Mouse (Mus musculus): ENCODE measurements at regions not wholly inside any gene's neighbourhood (a gene's known extent, or its start where the extent isn't known, plus 50 kb on each side); places are given as distances from the start of the nearest gene placed in this dataset.

DNA sequence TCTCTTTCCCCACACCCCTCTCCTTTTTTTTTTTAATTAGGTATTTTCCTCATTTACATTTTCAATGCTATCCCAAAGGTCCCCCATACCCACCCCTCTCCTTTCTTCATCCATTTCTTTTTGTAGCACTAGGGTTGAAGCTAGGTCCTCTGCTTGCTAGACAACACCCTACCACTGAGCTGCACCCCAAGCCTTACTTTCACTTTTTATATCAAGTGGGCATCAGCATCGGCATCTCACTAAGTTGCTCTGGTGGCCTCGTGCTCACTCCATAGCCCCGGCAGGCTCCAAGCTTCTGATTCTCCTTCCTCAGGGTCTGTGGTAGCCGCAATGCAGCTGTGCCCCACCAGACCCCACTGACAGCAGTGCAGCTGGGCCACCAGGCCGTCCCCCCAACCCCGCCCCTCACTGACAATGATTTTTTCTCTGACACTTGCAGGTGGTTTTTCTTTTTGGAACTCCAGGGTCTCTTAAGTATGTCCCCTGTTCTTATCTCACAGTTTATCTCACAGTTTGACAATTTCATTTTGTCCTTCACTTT lies 77.5 kb downstream of the Nufip1 start:
- H3K27me3 ChIP-seq, result 0 out of 2 replicates have a peak, but pooled peaks cover 2% of the 10 kb centered on the region
- H3K9ac ChIP-seq, result no peak overlapping the region
- no peak overlapping the region for H3K4me2 ChIP-seq
- no peak overlapping the region for H3K4me3 ChIP-seq (replicated peaks)
- WGBS, result 87% methylated on average over 6 of the region's 6 CpGs
- H3K27ac ChIP-seq, result no peak overlapping the region
- H3K9me3 ChIP-seq (replicated peaks), result no peaks in the 10 kb centered on the region
- peaks cover 14% of the 10 kb centered on the region for H3K4me1 ChIP-seq
- no peak for ATAC-seq (replicated peaks; ENCODE audit: low FRiP score)
- no peaks in the 10 kb centered on the region for H3K36me3 ChIP-seq

DNA sequence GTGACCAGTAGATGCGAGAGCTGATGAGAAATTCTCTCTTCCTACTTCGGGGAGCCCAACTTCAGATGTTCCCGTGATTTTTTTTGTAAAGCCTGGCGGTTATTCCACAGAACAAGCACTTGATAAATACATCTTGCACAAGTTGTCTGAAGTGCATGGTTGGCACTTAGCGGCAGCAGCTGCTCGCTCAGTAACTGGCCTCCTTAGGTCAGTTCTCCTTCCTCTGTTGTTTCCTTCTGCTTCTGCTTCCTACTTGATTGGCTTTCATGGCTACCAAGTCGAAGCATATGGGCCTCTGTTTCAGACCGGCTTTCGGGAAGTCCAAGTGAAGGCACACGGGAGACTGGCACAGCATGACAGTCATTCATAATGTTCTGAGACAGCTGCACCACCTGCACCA lies 84.6 kb downstream of the Nufip1 start:
- Histone ChIP-seq H3K4me1 (0 out of 2 replicates have a peak, but pooled peaks cover 2% of the 10 kb centered on the region), H3K9ac (no peak overlapping the region), H3K4me3 (replicated peaks) (no peak overlapping the region), H3K4me2 (no peak overlapping the region), H3K27me3 (no peaks in the 10 kb centered on the region), H3K36me3 (no peaks in the 10 kb centered on the region), H3K9me3 (replicated peaks) (no peaks in the 10 kb centered on the region), H3K27ac (no peak overlapping the region)
- no peak for ATAC-seq (replicated peaks; ENCODE audit: low FRiP score)
- 84% methylated on average over 10 of the region's 10 CpGs for WGBS

DNA sequence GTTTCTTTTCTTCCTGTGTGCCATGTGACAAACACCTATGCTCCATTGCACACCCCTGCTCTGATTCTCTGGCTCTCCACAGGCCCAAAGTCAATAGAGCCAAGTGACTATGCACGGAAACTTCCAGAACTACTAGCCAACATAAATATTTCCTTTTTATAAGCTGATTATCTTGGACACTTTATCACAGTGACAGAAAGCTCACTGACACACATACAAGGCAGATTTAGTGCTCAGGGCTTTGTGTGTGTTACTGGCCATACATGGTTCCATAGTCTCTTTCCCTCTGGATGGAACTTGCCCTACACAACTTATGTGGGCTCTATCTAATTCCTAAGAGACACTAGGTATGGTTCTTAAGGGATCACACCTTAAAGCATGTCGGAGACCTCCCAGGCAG lies 86.7 kb downstream of the Nufip1 start:
- no peaks in the 10 kb centered on the region for H3K9me3 ChIP-seq (replicated peaks)
- no peaks in the 10 kb centered on the region for H3K36me3 ChIP-seq
- H3K4me1 ChIP-seq, result 0 out of 2 replicates have a peak, but pooled peaks cover 2% of the 10 kb centered on the region
- no peak for ATAC-seq (replicated peaks; ENCODE audit: low FRiP score)
- 52% methylated on average over 2 of the region's 2 CpGs for WGBS
- no peaks in the 10 kb centered on the region for H3K27me3 ChIP-seq
- no peak overlapping the region for H3K4me2 ChIP-seq
- no peak overlapping the region for H3K9ac ChIP-seq
- H3K27ac ChIP-seq, result no peak overlapping the region
- no peak overlapping the region for H3K4me3 ChIP-seq (replicated peaks)

DNA sequence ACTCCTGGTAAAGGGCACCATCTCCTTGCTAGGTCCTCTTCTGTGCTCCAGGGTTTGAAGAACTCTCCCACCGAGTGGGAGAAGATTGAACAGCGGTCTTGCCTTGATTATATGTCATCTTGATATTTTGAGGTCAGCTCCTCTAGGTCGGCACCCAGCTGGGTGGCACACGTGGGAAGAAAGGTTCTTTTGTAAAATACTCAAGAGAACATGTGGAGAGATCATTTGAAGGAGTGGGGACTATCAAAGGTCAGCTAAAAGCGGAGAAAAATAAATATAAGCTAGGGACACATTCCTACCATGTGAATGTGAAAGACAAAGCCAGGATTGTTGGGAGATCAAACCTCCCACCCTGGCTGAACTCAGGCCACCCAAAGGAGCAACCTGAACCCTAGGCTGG lies 87.7 kb downstream of the Nufip1 start:
- H3K9me3 ChIP-seq (replicated peaks), result no peaks in the 10 kb centered on the region
- H3K9ac ChIP-seq, result no peak overlapping the region
- 55% methylated on average over 5 of the region's 5 CpGs for WGBS
- no peaks in the 10 kb centered on the region for H3K36me3 ChIP-seq
- H3K27me3 ChIP-seq, result no peaks in the 10 kb centered on the region
- H3K27ac ChIP-seq, result no peak overlapping the region
- 0 out of 2 replicates have a peak, but pooled peaks cover 2% of the 10 kb centered on the region for H3K4me1 ChIP-seq
- no peak overlapping the region for H3K4me2 ChIP-seq
- no peak overlapping the region for H3K4me3 ChIP-seq (replicated peaks)
- no peak for ATAC-seq (replicated peaks; ENCODE audit: low FRiP score)

DNA sequence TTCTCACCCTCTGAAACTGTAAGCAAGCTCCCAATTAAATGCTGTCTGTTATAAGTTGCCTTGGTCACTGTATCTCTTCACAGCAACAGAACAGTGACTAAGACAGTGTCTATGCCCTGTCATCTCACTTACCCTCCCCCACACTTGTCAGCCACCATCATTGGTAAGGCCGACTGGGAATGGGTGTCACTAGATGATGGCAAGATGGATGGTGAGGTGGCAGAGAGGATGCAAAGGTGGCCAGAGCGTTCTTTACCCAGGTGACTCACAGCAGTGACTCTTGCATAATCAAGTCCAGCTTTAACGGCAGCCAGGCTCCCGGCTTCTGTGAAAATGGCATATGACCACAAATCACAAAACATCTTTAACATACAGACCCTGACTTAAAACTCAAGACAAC lies 91.9 kb downstream of the Nufip1 start:
- 89% methylated on average over 4 of the region's 4 CpGs for WGBS
- no peak for ATAC-seq (replicated peaks; ENCODE audit: low FRiP score)
- H3K4me2 ChIP-seq, result no peak overlapping the region
- H3K4me1 ChIP-seq, result 0 out of 2 replicates have a peak, but pooled peaks cover 2% of the 10 kb centered on the region
- no peak overlapping the region for H3K9ac ChIP-seq
- no peaks in the 10 kb centered on the region for H3K9me3 ChIP-seq (replicated peaks)
- H3K4me3 ChIP-seq (replicated peaks), result no peak overlapping the region
- H3K36me3 ChIP-seq, result no peaks in the 10 kb centered on the region
- no peak overlapping the region for H3K27ac ChIP-seq
- no peaks in the 10 kb centered on the region for H3K27me3 ChIP-seq

DNA sequence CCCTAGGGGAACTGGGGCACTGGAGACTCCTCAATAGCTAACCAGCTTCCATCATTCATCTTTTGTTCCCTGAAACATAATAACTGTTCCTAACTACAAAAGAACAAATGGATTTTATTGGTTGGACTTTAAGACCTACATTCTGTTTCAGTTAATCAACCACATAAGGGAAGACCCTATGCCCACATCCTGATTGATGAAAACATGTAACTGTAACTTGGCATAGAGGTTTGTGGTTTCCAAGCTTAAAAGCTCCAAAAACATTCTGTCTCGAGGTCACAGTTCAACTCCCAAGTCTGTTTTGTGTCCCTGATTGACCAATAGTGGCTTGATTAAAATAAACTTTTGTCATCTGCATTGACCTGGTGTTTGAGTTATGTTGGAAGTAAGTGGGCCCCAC lies 92.4 kb downstream of the Nufip1 start:
- Histone ChIP-seq H3K4me2 (no peak overlapping the region), H3K4me1 (no peaks in the 10 kb centered on the region), H3K4me3 (replicated peaks) (no peak overlapping the region), H3K36me3 (no peaks in the 10 kb centered on the region), H3K27ac (no peak overlapping the region), H3K9me3 (replicated peaks) (no peaks in the 10 kb centered on the region), H3K9ac (no peak overlapping the region), H3K27me3 (no peaks in the 10 kb centered on the region)
- ATAC-seq (replicated peaks; ENCODE audit: low FRiP score), result no peak
- 80% methylated on average over 1 of the region's 1 CpGs for WGBS

DNA sequence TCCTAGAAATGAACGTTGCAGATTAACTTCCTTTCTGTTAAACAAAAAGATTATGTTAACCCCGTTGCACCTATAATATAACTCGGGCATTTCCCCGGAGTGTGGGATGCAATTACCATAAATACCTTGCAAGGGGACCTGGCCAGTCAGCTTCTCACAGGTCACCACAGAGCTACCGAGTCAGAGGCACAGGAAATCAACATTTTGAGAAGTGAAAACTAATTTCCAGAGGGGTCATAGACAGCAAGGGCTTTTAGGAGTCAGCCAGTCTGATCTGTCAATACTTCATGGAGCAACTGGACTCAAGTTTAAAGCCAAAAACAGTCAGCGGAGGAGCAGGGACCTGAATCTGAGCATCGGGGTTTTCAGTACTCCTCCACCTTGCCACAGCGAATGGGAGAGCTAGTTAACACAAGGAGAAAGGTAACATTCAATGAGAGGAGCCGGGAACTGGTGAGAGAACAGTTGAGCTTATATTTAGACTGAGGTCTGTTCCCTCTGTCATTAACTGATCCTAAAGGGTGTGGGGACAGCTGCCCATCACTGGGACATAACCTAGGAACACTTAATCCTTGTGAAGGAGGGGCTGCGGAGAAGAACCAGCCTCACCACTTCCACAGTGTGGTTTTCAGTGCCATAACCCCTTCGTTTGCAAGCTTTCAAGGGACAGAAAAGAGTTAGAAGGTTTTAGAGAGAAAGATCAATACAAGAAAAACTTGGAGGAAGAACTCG lies 105.9 kb downstream of the Nufip1 start:
- no peaks in the 10 kb centered on the region for H3K36me3 ChIP-seq
- H3K9ac ChIP-seq, result no peak overlapping the region
- H3K9me3 ChIP-seq (replicated peaks), result peaks cover 7% of the 10 kb centered on the region; the same call in 1 of the 2 replicates
- WGBS, result 66% methylated on average over 12 of the region's 12 CpGs
- H3K27ac ChIP-seq, result no peak overlapping the region
- H3K4me2 ChIP-seq, result no peak overlapping the region
- no peak for ATAC-seq (replicated peaks; ENCODE audit: low FRiP score)
- no peak overlapping the region for H3K4me3 ChIP-seq (replicated peaks)
- H3K27me3 ChIP-seq, result no peaks in the 10 kb centered on the region
- peaks cover 21% of the 10 kb centered on the region; the same call in 1 of the 2 replicates for H3K4me1 ChIP-seq

DNA sequence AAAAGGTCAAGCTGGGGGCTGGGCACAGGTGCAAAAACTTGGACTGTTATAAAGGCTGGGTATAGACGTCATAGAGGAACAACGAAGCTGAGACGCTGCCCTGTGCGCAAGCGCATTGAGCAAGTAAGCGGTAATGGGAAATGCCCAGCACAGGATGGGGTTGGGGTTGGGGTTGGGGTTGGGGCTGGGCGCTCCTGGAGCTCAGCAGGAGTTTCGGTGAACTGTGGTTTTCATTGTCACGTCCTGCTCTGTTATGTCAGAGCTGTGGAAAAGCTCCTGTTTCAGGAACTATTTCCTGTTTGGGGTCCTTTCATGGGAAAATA lies 106.4 kb downstream of the Nufip1 start:
- Histone ChIP-seq H3K27me3 (no peaks in the 10 kb centered on the region), H3K9me3 (replicated peaks) (peaks cover 7% of the 10 kb centered on the region; the same call in 1 of the 2 replicates), H3K4me3 (replicated peaks) (no peak overlapping the region), H3K9ac (no peak overlapping the region), H3K4me2 (no peak overlapping the region), H3K36me3 (no peaks in the 10 kb centered on the region), H3K27ac (no peak overlapping the region), H3K4me1 (peaks cover 23% of the 10 kb centered on the region; the same call in 1 of the 2 replicates)
- WGBS, result 77% methylated on average over 9 of the region's 9 CpGs
- no peak for ATAC-seq (replicated peaks; ENCODE audit: low FRiP score)

DNA sequence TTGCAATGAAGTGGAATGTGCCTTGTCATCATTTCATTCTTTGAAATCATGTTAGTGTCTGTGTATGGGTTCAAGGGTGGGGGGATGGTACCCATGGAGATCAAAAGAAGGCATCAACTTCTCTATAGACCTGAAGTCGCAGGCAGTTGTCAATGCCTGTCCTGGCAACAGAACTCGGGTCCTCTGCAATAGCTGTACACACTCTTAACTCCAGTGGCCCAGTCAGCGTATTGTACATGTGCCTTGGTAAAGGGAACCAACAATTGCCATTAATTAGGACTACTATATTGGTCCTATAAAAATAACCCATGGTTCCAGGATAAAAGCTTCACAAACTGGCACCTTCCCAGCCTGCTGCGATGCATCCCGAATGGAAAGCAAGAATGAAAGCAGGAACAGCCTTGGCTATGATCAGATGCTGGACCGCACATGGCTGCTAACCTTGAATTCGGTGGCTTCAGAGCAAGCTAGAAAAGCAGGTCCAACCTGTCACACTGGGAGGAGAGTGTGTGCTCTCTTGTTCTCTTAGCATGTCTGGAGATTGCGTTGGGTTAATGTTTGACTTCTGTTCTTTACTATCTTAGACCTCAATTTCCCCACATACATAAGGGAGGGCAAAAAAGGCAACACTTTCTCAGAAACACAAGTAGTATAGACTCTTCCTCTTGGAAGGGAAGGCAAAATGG lies 107.0 kb downstream of the Nufip1 start:
- H3K4me2 ChIP-seq, result no peak overlapping the region
- H3K27ac ChIP-seq, result no peak overlapping the region
- no peak overlapping the region for H3K9ac ChIP-seq
- H3K36me3 ChIP-seq, result no peaks in the 10 kb centered on the region
- 83% methylated on average over 8 of the region's 8 CpGs for WGBS
- peaks cover 7% of the 10 kb centered on the region; the same call in 1 of the 2 replicates for H3K9me3 ChIP-seq (replicated peaks)
- no peaks in the 10 kb centered on the region for H3K27me3 ChIP-seq
- no peak overlapping the region for H3K4me3 ChIP-seq (replicated peaks)
- no peak for ATAC-seq (replicated peaks; ENCODE audit: low FRiP score)
- H3K4me1 ChIP-seq, result peaks cover 28% of the 10 kb centered on the region; the same call in 1 of the 2 replicates

DNA sequence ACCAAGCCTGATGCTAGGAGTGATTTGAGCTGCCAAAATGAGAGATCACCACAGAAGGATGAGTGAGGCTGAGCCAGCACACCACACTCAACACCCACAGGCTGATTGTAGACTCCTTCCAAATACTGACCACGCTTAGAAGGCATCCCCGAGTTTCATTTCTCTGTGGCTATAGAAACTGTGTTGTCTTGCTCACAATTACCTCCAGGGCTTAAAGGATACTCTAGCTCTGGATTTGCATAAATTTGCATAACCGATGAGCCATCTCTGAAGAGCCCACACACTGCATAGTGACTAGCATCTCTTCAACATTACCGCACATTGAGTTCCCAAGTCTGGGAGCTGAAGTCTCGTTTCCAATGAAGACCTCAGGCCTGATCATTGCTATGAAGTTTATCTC lies 110.3 kb downstream of the Nufip1 start:
- whole genome bisulfite sequencing, result 82% methylated on average over 5 of the region's 5 CpGs
- no peak overlapping the region for H3K4me2 ChIP-seq
- no peak overlapping the region for H3K4me3 ChIP-seq (replicated peaks)
- no peak overlapping the region for H3K27ac ChIP-seq
- H3K36me3 ChIP-seq, result no peaks in the 10 kb centered on the region
- ATAC-seq (replicated peaks; ENCODE audit: low FRiP score), result no peak
- H3K27me3 ChIP-seq, result no peaks in the 10 kb centered on the region
- H3K9me3 ChIP-seq (replicated peaks), result peaks cover 7% of the 10 kb centered on the region; the same call in 1 of the 2 replicates
- no peak overlapping the region for H3K9ac ChIP-seq
- H3K4me1 ChIP-seq, result peaks cover 29% of the 10 kb centered on the region; the same call in 1 of the 2 replicates

DNA sequence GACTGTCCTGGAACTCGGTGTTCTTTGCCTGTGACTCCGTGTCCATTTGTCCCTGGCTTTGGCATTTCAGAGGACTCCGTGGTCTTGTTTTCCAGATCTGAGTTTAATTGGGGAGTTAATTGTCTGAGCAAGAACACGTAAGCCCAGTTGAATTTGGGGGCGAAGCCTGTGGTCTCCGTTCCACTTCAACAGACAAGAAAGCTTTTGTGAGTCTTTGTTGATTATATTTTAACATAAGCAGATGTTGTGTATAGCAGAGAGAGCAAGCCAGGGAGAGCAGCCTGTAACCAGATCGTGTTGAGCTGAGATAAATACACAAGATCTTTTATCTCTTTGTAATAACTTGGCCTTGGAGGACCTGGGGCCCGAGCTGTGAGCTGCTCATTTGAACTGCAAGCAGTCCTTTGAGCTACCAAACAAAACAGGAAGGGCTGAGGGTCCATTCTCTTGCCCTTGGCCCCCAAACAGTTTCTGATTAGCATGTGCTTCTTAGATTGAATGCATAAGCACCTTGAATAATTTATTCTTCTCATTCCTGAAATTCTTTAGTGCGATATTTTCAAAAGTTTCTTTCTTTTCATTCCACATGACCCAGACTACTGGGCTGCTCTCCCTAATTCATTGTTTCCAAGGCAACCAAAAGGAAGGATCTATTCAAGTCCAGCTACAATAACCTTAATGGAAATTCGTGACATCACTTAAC lies 111.1 kb downstream of the Nufip1 start:
- WGBS, result 48% methylated on average over 10 of the region's 10 CpGs
- no peaks in the 10 kb centered on the region for H3K27me3 ChIP-seq
- 0 out of 2 replicates have a peak overlapping the region, but pooled peaks have one; percentile 2 for H3K4me2 ChIP-seq
- H3K4me3 ChIP-seq (replicated peaks), result no peak overlapping the region
- peaks cover 21% of the 10 kb centered on the region; the same call in 1 of the 2 replicates for H3K4me1 ChIP-seq
- no peaks in the 10 kb centered on the region for H3K36me3 ChIP-seq
- peak overlapping the region; percentile 63; the same call in 1 of the 2 replicates for H3K27ac ChIP-seq
- ATAC-seq (replicated peaks; ENCODE audit: low FRiP score), result no peak
- H3K9ac ChIP-seq, result no peak overlapping the region
- peaks cover 7% of the 10 kb centered on the region; the same call in 1 of the 2 replicates for H3K9me3 ChIP-seq (replicated peaks)

DNA sequence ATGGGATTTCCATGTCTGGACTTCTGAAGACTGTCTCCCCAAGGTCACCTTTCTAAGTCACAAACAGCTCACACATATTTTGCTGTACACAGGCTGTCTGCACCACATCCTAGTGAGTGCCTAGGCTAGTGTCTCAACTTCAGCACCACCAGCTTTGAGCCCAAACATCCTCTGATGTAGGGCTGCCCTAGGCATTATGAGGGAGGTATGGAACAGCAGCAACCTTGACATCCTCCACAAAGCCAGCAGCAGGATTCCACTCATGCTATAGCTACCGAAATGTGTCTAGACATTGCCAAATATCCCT lies 111.6 kb downstream of the Nufip1 start:
- Histone ChIP-seq H3K27me3 (no peaks in the 10 kb centered on the region), H3K36me3 (no peaks in the 10 kb centered on the region), H3K9me3 (replicated peaks) (peaks cover 7% of the 10 kb centered on the region; the same call in 1 of the 2 replicates), H3K4me3 (replicated peaks) (no peak overlapping the region), H3K27ac (no peak overlapping the region), H3K9ac (no peak overlapping the region), H3K4me1 (peaks cover 19% of the 10 kb centered on the region; the same call in 1 of the 2 replicates), H3K4me2 (no peak overlapping the region)
- ATAC-seq (replicated peaks; ENCODE audit: low FRiP score), result no peak
- WGBS, result 92% methylated on average over 1 of the region's 1 CpGs

Measured in kidney, embryonic 15.5 days (tissue).